Mouse (Mus musculus) ES-Bruce4 (cell line): Measurements from ENCODE around the gene Kbtbd6.

Source experiments
- EP300 ChIP-seq: IDR thresholded peaks from 2 replicates; pipeline ENCODE4 v1.6.1; 2011; ENCODE audit warnings: low read depth, low read length; ENCODE audit not compliant: insufficient read depth
- POLR2A ChIP-seq: IDR thresholded peaks from one replicate; pipeline ENCODE4 v1.8.1; 2011; ENCODE audit warnings: low read length; ENCODE audit not compliant: insufficient read depth

DNA sequence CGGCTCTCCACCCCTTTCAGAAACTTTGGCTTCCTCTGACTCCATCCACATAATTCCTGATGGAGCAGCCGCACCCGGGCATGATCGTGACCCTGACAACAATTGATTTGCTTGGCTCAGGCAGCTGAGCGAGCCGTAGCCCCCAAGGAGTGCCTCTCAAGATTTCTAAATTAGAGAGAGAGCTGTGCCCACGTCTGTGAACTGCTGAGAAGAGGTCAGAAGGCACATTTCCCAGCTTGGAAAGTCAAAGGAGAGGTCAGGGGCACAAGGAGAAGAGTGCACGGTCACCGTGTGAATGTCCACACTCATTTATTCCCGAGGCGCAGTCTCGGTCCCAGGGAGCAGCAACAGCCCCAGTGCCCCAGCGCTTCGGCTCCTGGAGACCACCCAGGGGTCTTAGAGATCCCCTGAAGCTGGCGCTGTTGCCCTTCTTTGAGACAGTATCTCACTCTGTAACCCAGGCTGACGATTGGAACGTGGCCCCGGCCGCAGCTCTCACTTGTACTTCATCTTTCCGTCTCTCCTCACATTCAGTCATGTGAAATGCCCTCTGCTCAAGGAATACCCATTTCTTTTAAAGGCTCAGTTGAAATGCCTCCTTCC is 31.5 kb upstream of the Kbtbd6 start:
- TF ChIP-seq POLR2A (no peak), EP300 (no peak)
